ENCODE assay signal across 13 mouse cellular contexts in genomic region chr11:118467441-118468035, GRCm38 (mm10). TPM values are rescaled to one million over a fixed set of nuclear protein-coding genes. Genes with fewer than 3 reads are reported as not detected.
A peak's percentile ranks its signal among the peaks of the same experiment; 100 is the strongest.
DNase-seq lines count a peak whose midpoint lies in the region; ATAC-seq and TF ChIP-seq lines count a peak whose summit lies in the region.
"Had no signal": no experiment of that assay in that cellular context is flagged by ENCODE, and none has a peak within 500 bp of the region (broad histone marks: within the 10 kb centered on the region; RNA-seq: fewer than 3 reads in every experiment).

No protein-coding gene starts in this region.

- no peak for ATAC-seq in kidney, embryonic 16.5 days (ENCODE audit: low FRiP score, low TSS enrichment)
- peak; percentile 56 for ATAC-seq in intestine, postnatal 0 days
- ATAC-seq in forebrain, embryonic 15.5 days (replicated peaks): no peak

- WGBS in kidney, embryonic 16.5 days: 58% methylated on average over 11 of the region's 11 CpGs
- 35% methylated on average over 11 of the region's 11 CpGs for WGBS in intestine, postnatal 0 days
- WGBS in forebrain, embryonic 15.5 days: 45% methylated on average over 11 of the region's 11 CpGs

- H3K36me3 ChIP-seq in kidney, embryonic 16.5 days (ENCODE audit: insufficient read depth, low read length): no peaks in the 10 kb centered on the region
- H3K36me3 ChIP-seq in intestine, postnatal 0 days (ENCODE audit: control insufficient read depth, insufficient read depth): no peaks in the 10 kb centered on the region
- H3K36me3 ChIP-seq in forebrain, embryonic 15.5 days: no peaks in the 10 kb centered on the region
- H3K36me3 ChIP-seq: limb, embryonic 13.5 days; midbrain, embryonic 12.5 days had no signal

- H3K27me3 ChIP-seq in kidney, embryonic 16.5 days (ENCODE audit: insufficient read depth, low read length): no peaks in the 10 kb centered on the region
- H3K27me3 ChIP-seq in intestine, postnatal 0 days (replicated peaks; ENCODE audit: control insufficient read depth, insufficient read depth, low read length): no peaks in the 10 kb centered on the region
- H3K27me3 ChIP-seq in forebrain, embryonic 15.5 days: no peaks in the 10 kb centered on the region
- H3K27me3 ChIP-seq: limb, embryonic 13.5 days; midbrain, embryonic 12.5 days had no signal

- DNase-seq in kidney, adult 11 months: no peak
- DNase-seq in thymus, postnatal 25 days: peak; percentile 49
- no peak for DNase-seq in thymus, postnatal 10 days (ENCODE audit: low spot score in 2 of 2)
- no peak for DNase-seq in adrenal gland, postnatal 14 days
- DNase-seq in frontal cortex, postnatal 14 days (ENCODE audit: low spot score in 2 of 2): no peak
- DNase-seq: cerebellum, adult 11-12 months; gastrocnemius, postnatal 36 days; right cerebral cortex, postnatal 25 days had no signal

- H3K4me3 ChIP-seq in kidney, embryonic 16.5 days (ENCODE audit: low read length): no peak overlapping the region
- no peak overlapping the region for H3K4me3 ChIP-seq in intestine, postnatal 0 days (ENCODE audit: low read depth, low read length)
- H3K4me3 ChIP-seq in forebrain, embryonic 15.5 days: no peak overlapping the region
- H3K4me3 ChIP-seq: limb, embryonic 13.5 days; midbrain, embryonic 12.5 days had no signal

- H3K27ac ChIP-seq in kidney, embryonic 16.5 days (ENCODE audit: low read length): 0 out of 2 replicates have a peak overlapping the region, but pooled peaks have one; percentile 15
- H3K27ac ChIP-seq in intestine, postnatal 0 days (ENCODE audit: low read depth, low read length): peak overlapping the region; percentile 77
- H3K27ac ChIP-seq in forebrain, embryonic 15.5 days (replicated peaks): no peak overlapping the region
- H3K27ac ChIP-seq: limb, embryonic 13.5 days; midbrain, embryonic 12.5 days had no signal

- peaks cover 12% of the 10 kb centered on the region; the same call in 1 of the 2 replicates for H3K4me1 ChIP-seq in kidney, embryonic 16.5 days (ENCODE audit: insufficient read depth, low read length)
- peaks cover 6% of the 10 kb centered on the region; the same call in 1 of the 2 replicates for H3K4me1 ChIP-seq in intestine, postnatal 0 days (replicated peaks; ENCODE audit: control insufficient read depth, insufficient read depth, low read length)
- peaks cover 7% of the 10 kb centered on the region for H3K4me1 ChIP-seq in forebrain, embryonic 15.5 days

- H3K9ac ChIP-seq in kidney, embryonic 16.5 days (replicated peaks; ENCODE audit: low read length): no peak overlapping the region
- no peak overlapping the region for H3K9ac ChIP-seq in intestine, postnatal 0 days (ENCODE audit: low read depth, low read length)
- H3K9ac ChIP-seq in forebrain, embryonic 15.5 days (replicated peaks): no peak overlapping the region
- H3K9ac ChIP-seq: limb, embryonic 13.5 days; midbrain, embryonic 12.5 days had no signal

- no peaks in the 10 kb centered on the region for H3K9me3 ChIP-seq in kidney, embryonic 16.5 days (ENCODE audit: low read length)
- H3K9me3 ChIP-seq in intestine, postnatal 0 days (ENCODE audit: control insufficient read depth): no peaks in the 10 kb centered on the region
- no peaks in the 10 kb centered on the region for H3K9me3 ChIP-seq in forebrain, embryonic 15.5 days
- H3K9me3 ChIP-seq: limb, embryonic 13.5 days; midbrain, embryonic 12.5 days had no signal

- no peak overlapping the region for H3K4me2 ChIP-seq in kidney, embryonic 16.5 days (replicated peaks; ENCODE audit: low read depth, low read length)
- no peak overlapping the region for H3K4me2 ChIP-seq in intestine, postnatal 0 days (replicated peaks; ENCODE audit: low read depth)
- no peak overlapping the region for H3K4me2 ChIP-seq in forebrain, embryonic 15.5 days (replicated peaks)
- H3K4me2 ChIP-seq: limb, embryonic 13.5 days; midbrain, embryonic 12.5 days had no signal

- no peak for TF ChIP-seq CTCF in intestine, postnatal 0 days (IDR thresholded peaks at IDR 0.05; ENCODE audit: low read depth)

RNA-seq across cellular contexts. Expression of gene Engase, which starts 9.1 kb away (rescaled TPM):
- polyA plus RNA-seq in kidney, embryonic 16.5 days (2015; fragmentation: Nextera tagmentation; extraction: Ambion mirVana): 6.1 and 7.5 TPM in 2 replicates
- polyA plus RNA-seq in intestine, postnatal 0 days (2015; fragmentation: Nextera tagmentation; extraction: Ambion mirVana): 11.3 and 11.7 TPM in 2 replicates
- 12.1 and 12.4 TPM in 2 replicates for total RNA-seq in adrenal gland, postnatal 14 days (2021)
- 5.3 and 6.8 TPM in 2 replicates for polyA plus RNA-seq in forebrain, embryonic 15.5 days (2015; fragmentation: Nextera tagmentation; extraction: Ambion mirVana)

RNA-seq across cellular contexts. Expression of gene C1qtnf1, which starts 39.5 kb away (rescaled TPM):
- 8.2 and 8.3 TPM in 2 replicates for polyA plus RNA-seq in kidney, embryonic 16.5 days (2015; fragmentation: Nextera tagmentation; extraction: Ambion mirVana)
- 5.2 and 6.1 TPM in 2 replicates for polyA plus RNA-seq in intestine, postnatal 0 days (2015; fragmentation: Nextera tagmentation; extraction: Ambion mirVana)
- 23.7 and 29.2 TPM in 2 replicates for total RNA-seq in adrenal gland, postnatal 14 days (2021)
- polyA plus RNA-seq in forebrain, embryonic 15.5 days (2015; fragmentation: Nextera tagmentation; extraction: Ambion mirVana): 3.2 and 3.4 TPM in 2 replicates

RNA-seq across cellular contexts. Expression of gene Cant1, which starts 48.7 kb away (rescaled TPM):
- polyA plus RNA-seq in kidney, embryonic 16.5 days (2015; fragmentation: Nextera tagmentation; extraction: Ambion mirVana): 30.6 and 30.9 TPM in 2 replicates
- 35.0 and 36.1 TPM in 2 replicates for polyA plus RNA-seq in intestine, postnatal 0 days (2015; fragmentation: Nextera tagmentation; extraction: Ambion mirVana)
- total RNA-seq in adrenal gland, postnatal 14 days (2021): 25.3 and 28.4 TPM in 2 replicates
- polyA plus RNA-seq in forebrain, embryonic 15.5 days (2015; fragmentation: Nextera tagmentation; extraction: Ambion mirVana): 28.9 and 31.6 TPM in 2 replicates
